ENCODE assay signal across 29 mouse cellular contexts in the genomic region with DNA sequence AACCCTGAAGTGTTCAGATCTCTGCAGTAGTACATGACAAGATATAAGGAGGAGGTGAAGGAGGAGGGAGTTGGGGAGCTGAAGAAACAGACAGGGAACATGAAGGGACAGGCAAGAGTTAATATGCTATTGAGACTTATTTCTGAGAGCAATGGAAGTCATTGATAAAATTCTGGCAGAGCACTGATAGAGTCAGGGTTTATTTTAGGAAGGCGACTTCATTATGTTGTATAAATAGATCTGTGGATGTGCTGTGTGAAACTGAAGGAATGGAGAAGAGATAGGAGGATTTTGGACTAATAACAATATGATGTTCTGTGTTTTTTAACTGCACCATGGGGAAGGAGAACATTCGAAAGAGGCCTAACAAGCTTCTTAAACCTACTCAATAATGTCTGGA.
A peak's percentile ranks its signal among the peaks of the same experiment; 100 is the strongest.
DNase-seq lines count a peak whose midpoint lies in the region; ATAC-seq lines count a peak whose summit lies in the region.
"Had no signal": no experiment of that assay in that cellular context is flagged by ENCODE, and none has a peak within 500 bp of the region (broad histone marks: within the 10 kb centered on the region; RNA-seq: fewer than 3 reads in every experiment).

No protein-coding gene starts in this region.

- H3K27me3 ChIP-seq in heart, embryonic 13.5 days (replicated peaks), result no peaks in the 10 kb centered on the region
- H3K27me3 ChIP-seq in hindbrain, embryonic 13.5 days, result no peaks in the 10 kb centered on the region
- H3K27me3 ChIP-seq: embryonic facial prominence, embryonic 15.5 days; forebrain, embryonic 12.5 days; hindbrain, embryonic 15.5 days; kidney, embryonic 15.5 days; limb, embryonic 13.5 days; megakaryocyte, embryonic 14.5 days; midbrain, embryonic 12.5 days had no signal

- H3K4me1 ChIP-seq in heart, embryonic 13.5 days, result peaks cover 24% of the 10 kb centered on the region
- H3K4me1 ChIP-seq in hindbrain, embryonic 13.5 days (replicated peaks), result no peaks in the 10 kb centered on the region
- H3K4me1 ChIP-seq: embryonic facial prominence, embryonic 10.5 days; embryonic facial prominence, embryonic 15.5 days; forebrain, embryonic 12.5 days; hindbrain, embryonic 15.5 days; kidney, embryonic 15.5 days; limb, embryonic 13.5 days; midbrain, embryonic 12.5 days had no signal

- intact Hi-C loops in heart, postnatal 10 days (cut with DNase I), result no loop called here

- DNase-seq in heart, adult 8-10 months (ENCODE audit: low spot score), result peak; percentile 44
- no peak for DNase-seq in heart, adult 11 months
- DNase-seq in NIH3T3 (ENCODE audit: low read depth), result peak; percentile 35
- DNase-seq in heart, postnatal 10 days, result peak; percentile 27 to 43
- no peak for DNase-seq in adipocyte (ENCODE audit: low spot score)
- DNase-seq in embryo, embryonic 11 days, result no peak
- DNase-seq: adrenal gland, postnatal 14 days; B cell, adult 2 months; cerebellum, adult 2 months; cerebellum, postnatal 14 days; gastrocnemius, postnatal 36 days; kidney, adult 18-20 months; kidney, postnatal 25 days; liver, postnatal 0 days; lung, postnatal 36 days; thymus, adult 2 months; thymus, postnatal 4 days had no signal

- 36% methylated on average over 2 of the region's 2 CpGs for WGBS in heart, embryonic 13.5 days
- 89% methylated on average over 2 of the region's 2 CpGs for WGBS in hindbrain, embryonic 13.5 days

- no peak overlapping the region for H3K4me3 ChIP-seq in heart, embryonic 13.5 days
- H3K4me3 ChIP-seq in hindbrain, embryonic 13.5 days, result no peak overlapping the region
- H3K4me3 ChIP-seq: embryonic facial prominence, embryonic 10.5 days; embryonic facial prominence, embryonic 15.5 days; forebrain, embryonic 12.5 days; hindbrain, embryonic 15.5 days; kidney, embryonic 15.5 days; left cerebral cortex, adult 2 months; limb, embryonic 13.5 days; megakaryocyte, embryonic 14.5 days; midbrain, embryonic 12.5 days had no signal

- ATAC-seq in heart, embryonic 13.5 days (ENCODE audit: extremely low read depth, insufficient number of reproducible peaks, low FRiP score, low TSS enrichment), result no peak
- no peak for ATAC-seq in hindbrain, embryonic 13.5 days (ENCODE audit: low FRiP score)
- ATAC-seq: liver, postnatal 0 days had no signal

- H3K27ac ChIP-seq in heart, embryonic 13.5 days (replicated peaks), result peak overlapping the region; percentile 83
- no peak overlapping the region for H3K27ac ChIP-seq in hindbrain, embryonic 13.5 days
- H3K27ac ChIP-seq: embryonic facial prominence, embryonic 10.5 days; embryonic facial prominence, embryonic 15.5 days; forebrain, embryonic 12.5 days; hindbrain, embryonic 15.5 days; kidney, embryonic 15.5 days; left cerebral cortex, adult 2 months; limb, embryonic 13.5 days; midbrain, embryonic 12.5 days had no signal

- no peak overlapping the region for H3K9ac ChIP-seq in heart, embryonic 13.5 days
- no peak overlapping the region for H3K9ac ChIP-seq in hindbrain, embryonic 13.5 days
- H3K9ac ChIP-seq: embryonic facial prominence, embryonic 15.5 days; forebrain, embryonic 12.5 days; hindbrain, embryonic 15.5 days; kidney, embryonic 15.5 days; limb, embryonic 13.5 days; liver, postnatal 0 days; midbrain, embryonic 12.5 days had no signal

- H3K4me2 ChIP-seq in heart, embryonic 13.5 days, result peak overlapping the region; percentile 27; the same call in 1 of the 2 replicates
- no peak overlapping the region for H3K4me2 ChIP-seq in hindbrain, embryonic 13.5 days
- H3K4me2 ChIP-seq: embryonic facial prominence, embryonic 15.5 days; forebrain, embryonic 12.5 days; hindbrain, embryonic 15.5 days; kidney, embryonic 15.5 days; limb, embryonic 13.5 days; liver, embryonic 11.5 days; midbrain, embryonic 12.5 days had no signal

- H3K9me3 ChIP-seq in heart, embryonic 13.5 days, result no peaks in the 10 kb centered on the region
- H3K9me3 ChIP-seq in hindbrain, embryonic 13.5 days, result no peaks in the 10 kb centered on the region
- H3K9me3 ChIP-seq: embryonic facial prominence, embryonic 10.5 days; embryonic facial prominence, embryonic 15.5 days; forebrain, embryonic 12.5 days; hindbrain, embryonic 15.5 days; kidney, embryonic 15.5 days; limb, embryonic 13.5 days; midbrain, embryonic 12.5 days had no signal

- H3K36me3 ChIP-seq in heart, embryonic 13.5 days, result no peaks in the 10 kb centered on the region
- H3K36me3 ChIP-seq in hindbrain, embryonic 13.5 days, result no peaks in the 10 kb centered on the region
- H3K36me3 ChIP-seq: embryonic facial prominence, embryonic 10.5 days; embryonic facial prominence, embryonic 15.5 days; forebrain, embryonic 12.5 days; hindbrain, embryonic 15.5 days; kidney, embryonic 15.5 days; limb, embryonic 13.5 days; midbrain, embryonic 12.5 days had no signal

Comparison
In these comparisons a context has a peak if more than half of its experiments do, and no peak if none do; other contexts are left out.
1. DNase-seq: peak in heart, adult 8-10 months (single experiment), NIH3T3 (single experiment) and heart, postnatal 10 days (2 of 2); none in heart, adult 11 months (single experiment), adipocyte (single experiment) and embryo, embryonic 11 days (single experiment).